Mouse (Mus musculus) right cerebral cortex, postnatal 4 days (tissue): ENCODE data around the gene Serpinf2.
"Not testable (repeated sequence)": the region's sequence is repeated elsewhere in the genome, so short reads cannot be mapped to it uniquely, and the experiment has no call there.

Experiments used
- DNase-seq: peaks from one replicate; pipeline ENCODE4 v3.0.0-alpha.2; 2022

Serpinf2 gene

DNA sequence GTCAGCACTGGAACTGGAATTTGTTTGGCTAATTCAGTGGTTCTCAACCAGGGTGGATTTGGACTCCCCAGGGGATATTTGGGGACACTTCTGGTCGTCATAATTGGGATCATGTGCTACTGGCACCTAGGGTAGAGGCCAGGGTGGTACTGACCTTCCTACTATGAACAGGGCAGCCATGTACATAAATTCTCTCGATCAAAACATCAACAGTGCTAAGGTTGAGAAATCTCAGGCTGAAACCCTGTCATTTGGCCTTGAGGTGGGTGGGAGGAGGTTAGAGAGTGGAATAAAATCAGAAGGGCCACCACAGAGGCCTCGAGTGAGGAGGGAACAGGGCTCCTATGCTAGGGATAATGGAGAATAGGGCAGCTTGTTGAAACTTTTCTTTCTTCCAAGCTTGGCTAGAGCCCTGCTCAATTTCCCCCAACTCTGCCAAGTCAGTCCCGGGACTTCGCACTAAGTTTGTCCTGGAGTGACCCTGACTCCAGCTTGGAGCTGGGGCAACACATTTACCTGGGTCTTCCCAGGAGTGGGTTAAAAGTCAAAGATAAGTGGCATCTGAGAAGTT is 19.8 kb upstream of the Serpinf2 start:
- DNase-seq: no peak

DNA sequence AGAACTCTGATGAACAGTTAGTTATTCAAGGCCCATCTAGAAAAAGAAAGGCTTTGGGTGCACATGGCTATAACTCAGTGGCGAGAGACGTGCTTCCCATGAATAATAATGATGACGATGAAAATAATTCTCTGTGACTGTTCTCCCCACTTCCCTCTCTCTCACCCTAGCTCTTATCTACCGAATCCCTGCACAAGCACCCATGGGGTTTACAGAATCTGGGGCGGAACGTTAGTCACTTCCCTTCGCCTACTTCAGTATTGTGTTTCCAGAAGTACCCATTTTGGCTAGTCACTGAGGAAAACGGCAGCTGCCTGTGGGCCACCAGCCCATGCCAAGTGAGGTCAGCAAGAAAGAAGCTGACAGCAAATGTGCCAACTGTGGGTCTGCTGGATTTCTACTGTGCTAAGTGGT is 19.2 kb upstream of the Serpinf2 start:
- no peak for DNase-seq

DNA sequence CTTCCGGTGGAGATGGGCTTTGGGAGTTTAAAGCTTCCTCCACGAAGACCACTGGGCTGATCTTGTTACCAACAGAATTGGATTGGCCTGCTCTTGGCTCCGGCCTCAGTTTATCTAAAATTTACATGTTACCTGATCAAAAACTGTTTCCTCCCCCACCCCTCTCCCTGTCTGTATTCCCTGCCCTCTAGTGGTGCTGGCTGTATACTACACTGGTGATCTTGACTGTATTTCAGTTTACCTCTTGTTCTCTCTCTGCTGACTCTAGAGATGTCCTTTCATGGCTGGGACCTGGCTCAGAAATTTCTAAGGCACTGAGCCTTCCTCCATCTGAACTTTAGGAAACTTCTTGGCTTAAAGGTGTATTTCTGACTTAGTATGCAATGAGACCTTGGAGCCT is 18.8 kb upstream of the Serpinf2 start:
- DNase-seq: no peak

DNA sequence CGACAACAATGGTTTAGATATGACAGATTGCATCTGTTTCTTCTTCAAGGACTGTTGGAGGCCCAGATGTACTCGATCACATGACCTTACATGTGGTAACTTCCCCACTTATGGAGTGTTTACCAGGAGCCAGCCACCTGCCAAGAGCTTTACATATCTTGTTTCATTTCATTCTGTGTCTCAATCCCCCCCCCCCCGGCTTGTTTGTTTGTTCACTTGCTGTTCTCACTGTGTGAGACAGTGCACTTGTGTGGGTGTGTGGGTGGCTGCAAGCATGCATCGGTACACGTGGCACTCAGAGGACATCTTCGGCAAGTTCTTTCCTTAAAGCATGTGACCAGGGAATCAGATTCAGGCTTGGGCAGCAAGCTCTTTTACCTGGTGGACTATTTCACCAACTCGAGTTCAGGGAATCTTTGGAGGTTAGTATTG is 17.1 kb upstream of the Serpinf2 start:
- DNase-seq: no peak

DNA sequence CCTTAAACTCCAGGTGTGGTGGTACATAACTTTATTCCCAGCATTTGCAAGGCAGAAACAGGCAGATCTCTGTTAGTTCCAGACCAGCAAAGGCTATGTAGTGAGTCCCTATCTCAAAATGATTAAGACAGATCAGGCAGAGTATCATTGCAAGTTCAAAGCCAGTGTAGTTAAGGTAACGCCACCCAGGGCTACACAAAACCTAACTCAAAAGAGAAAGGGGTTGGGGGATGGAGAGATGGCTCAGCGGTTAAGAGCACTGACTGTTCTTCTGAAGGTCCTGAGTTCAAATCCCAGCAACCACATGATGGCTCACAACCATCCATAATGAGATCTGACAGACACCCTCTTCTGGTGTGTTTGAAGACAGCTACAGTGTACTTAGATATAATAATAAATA is 16.6 kb upstream of the Serpinf2 start:
- DNase-seq: not testable (repeated sequence)

DNA sequence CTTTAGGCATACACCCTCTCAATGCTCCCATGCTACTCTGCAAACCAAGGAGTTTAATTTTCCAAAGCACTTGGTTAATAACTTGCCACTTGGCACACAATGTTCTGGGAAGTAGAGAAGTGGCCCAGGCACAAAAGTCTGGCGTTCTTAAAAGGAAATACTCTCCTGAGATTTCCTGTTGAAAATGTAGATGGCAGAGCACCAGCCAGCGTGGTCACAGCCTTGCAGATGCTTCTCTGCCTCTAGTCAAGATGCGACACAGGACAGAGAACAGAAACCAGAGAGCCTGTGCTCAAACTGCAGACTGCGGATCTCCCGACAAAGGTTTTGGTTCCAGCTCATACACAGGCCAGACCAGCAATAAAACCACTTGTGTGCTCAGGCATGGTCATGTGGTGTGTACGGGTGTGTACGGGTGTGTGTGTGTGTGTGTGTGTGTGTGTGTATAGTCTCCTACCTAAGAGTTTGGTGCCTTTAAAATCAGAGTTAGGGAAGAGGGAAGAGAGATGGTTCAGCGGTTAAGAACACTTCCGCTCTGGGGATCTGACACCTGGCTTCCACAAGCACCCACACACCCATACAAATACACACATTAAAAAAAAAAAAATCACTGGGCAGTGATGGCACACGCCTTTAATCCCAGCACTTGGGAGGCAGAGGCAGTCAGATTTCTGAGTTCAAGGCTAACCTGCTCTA is 15.8 kb upstream of the Serpinf2 start:
- DNase-seq: no peak

DNA sequence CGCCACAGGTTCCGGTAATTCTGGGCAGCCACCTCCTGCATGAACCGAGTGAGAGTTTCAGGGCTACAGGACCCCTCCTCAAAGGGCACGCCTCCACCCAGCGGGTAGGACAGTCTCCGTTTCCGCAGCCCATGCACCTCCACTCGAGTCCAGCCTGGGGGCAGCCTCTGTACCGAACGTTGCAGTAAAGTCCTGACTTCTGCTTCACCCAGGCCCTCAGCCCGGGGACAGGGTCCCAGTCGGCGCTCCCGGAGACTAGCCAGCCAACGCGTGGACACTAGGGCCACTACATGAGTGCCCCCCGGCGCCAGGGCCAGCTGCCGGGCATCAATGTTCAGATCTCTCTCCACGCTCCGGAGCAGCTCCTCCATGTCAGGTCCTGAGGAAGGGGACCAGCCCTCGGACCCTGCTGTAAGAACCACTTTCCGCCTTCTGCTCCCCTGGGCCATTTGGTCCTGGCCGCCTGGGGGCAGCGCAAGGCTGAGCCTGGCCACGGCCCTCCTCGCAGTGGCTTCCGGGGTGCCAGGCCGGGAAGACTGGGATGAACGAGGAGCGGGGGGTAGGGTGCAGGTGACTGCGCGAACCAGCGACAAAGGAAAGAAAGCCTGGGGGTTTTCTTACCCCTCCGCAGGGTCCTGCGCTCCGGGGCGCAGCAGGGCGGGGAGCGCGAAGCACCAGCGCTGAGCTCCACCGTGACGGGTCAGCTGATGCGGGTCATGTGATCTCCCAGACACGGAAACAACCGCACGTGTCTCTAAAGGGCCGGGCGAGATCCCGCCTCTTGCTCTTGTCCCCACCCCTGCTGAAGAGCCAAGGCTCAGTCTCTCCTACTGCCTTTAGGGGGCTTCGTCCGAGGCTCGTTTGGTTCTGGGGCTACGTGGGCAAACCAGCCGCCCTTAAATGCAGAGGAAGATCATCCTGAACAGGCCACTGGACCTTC is 14.9 kb upstream of the Serpinf2 start, which contains the start of gene Wdr81:
Gene Wdr81, minus strand, starts transcription at position 727 of the 940 bp plus-strand sequence.
- peak; percentile 78 for DNase-seq

DNA sequence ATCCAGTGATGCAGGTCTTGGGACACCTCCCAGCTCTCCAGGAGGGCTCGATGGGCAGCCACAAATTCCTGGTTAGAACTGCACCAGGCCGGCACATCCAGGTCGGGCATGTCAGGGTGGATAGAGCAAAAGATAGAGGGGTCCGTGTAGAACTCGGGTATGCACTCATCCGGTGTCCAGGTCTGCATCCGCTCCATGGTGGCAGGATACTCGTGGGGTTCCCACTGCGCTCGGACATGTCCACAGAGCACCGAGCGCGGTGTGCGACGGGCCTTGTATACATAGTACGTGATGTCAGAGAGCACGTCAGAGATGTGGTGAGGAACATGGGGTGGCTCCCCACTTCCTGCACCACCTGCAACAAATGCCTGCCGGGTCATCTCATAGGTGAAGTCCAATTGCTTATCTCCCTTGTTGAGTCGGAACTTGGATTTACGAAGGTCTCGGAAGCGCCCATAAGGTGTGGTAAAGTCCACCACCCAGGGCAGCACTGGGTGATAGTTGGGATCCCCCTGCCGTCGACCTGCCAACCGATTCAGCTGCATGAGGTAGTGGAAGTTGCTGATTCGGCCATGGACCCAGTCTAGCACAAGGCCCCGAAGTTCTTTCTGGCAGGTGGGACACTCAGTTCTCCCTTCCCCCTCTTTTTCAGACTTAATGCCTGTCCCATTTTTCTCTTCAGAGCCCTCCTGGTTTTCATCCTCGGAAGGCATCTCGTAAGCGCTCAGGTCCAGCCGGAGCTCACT is 13.6 kb upstream of the Serpinf2 start:
- DNase-seq: no peak

DNA sequence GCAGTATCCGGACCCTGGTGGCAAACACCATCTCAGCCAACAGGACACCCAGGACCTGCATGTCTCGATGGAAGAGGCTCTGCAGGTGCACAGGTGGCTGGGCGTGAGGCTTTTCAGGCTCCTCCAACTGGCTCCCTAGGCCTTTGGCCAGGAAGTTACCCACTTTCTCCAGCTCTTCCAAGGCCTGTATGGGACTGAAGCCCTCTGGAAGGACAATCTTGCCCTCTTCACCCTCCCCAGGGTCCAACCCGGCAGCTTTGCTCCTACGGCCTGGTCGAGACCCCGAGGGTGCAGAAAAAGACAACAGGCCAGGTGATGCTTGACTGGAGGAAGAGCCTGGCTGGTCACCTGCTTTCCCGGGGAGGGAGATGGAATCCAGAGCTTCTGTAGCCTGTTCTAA is 12.7 kb upstream of the Serpinf2 start:
- DNase-seq: no peak

DNA sequence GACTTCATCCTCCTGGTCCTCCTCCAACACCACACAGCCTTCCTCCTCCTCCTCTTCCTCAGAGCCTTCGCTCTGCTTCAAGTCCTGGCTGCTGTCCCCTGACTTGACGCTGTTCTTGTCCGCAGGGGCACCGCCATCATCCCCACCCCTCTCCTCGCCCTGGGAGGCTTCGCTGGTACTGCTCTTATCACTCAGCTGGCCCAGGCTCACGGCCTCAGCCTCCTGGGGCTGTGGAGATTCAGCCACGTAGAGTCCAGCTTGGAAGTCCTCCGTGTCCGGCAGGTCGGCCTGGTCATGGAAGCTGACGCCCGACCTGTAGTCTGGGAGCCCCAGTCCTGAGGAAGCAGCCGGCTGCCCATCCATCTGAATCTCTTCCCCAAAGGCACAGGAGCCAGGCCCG is 11.5 kb upstream of the Serpinf2 start:
- no peak for DNase-seq

DNA sequence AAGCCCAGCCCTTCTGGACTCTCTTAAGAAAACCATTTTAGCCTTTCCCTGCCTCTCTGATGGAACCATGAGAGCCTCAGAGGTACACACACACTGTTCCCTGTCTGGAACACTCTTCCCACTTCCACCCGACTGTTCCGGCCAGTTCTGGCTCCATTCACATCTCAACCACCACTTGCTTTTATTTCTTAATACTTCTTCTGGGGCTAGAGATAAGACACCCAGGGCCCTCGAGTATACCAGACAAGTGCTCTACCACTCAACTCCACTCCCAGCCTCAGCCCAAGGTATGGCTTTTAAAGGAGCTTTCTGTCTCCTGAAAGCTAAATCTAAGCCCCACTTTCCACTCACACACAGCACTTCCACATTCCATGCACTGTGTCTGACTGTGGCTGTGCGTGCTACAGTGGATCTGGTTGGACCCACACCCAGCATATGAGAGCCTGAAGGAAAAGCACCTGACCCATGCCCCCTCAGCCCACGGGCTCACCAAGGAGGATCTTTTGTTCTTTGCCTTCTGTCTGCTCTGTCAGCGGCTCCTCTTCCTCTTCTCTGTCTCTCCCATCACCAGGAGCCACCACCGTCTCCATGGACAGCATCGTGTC is 11.0 kb upstream of the Serpinf2 start:
- no peak for DNase-seq

DNA sequence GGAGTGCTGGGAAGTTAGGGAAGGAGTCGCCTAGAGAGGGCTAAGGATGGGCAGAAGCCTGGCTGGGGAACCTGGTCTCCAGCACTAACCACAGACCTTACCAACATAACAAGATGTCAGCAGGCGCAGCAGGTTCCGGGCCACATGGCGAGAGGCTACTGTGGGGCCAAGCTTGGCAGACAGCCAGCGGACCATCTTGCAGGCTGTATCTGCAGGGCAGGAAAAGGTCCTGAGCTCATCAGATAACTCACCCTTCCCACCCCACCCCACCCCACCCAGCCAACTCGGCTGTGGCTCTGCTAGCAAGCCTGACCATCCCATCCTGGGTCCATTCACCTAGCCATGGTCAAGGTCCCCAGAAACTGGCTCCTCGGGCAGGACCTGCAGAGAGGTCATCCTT is 10.3 kb upstream of the Serpinf2 start:
- no peak for DNase-seq

DNA sequence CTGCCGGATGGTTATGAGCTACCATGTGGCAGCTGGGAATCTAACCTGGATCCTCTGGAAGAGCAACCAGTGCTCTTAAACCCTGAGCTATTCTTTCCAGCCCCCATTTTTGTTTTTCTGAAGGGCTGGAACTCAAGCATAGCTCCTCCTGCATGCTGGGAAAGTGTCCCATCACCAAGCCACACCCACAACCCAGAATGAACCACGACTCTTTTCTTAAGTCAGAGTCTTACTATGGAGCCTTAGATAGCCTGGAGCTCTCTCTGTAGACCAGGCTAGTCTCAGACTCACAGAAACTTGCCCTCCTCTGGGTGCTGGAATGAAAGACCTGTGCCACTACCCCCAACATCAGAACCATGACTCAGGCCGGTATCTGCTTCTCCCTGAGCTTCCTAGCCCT is 9.2 kb upstream of the Serpinf2 start:
- no peak for DNase-seq

DNA sequence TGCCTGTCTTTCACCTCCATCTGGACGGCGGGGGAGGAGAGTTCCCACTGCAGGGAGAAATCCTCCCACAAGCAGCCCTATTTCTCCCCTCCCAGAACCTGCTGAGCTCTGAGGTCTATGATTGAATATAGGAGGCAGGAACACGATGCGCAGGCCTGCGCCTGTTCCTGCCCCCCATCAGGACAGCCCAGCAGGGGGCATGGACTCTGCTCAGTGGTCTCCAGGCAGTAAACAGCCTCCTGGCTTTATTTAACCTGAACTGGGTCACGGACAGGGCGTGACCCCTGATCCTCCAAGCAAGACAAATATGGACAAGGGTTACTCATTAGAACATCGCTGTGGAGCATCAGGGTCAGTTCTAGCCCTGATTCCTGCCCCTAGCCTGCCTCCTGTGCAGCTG is 4.3 kb upstream of the Serpinf2 start:
- no peak for DNase-seq

DNA sequence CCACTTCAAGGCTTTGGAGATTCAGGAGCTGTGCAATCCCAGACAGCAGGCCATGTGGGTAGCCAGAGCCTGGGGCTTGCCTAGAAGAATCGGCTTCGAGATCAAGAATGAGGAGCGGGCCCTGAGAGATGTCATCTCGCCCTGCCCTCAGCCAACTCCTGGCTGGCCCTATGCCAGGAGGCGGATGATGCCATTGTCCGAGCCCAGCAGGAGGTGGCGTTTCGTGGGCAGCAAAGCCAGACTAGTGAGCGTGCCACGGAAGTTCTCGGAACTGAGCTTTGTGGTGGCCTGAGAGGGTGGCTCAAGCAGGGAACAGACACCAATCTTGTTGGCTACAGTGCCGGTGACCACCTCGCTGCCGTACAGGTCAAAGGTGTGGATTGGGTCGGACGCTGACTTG is 2.2 kb upstream of the Serpinf2 start:
- DNase-seq: no peak

DNA sequence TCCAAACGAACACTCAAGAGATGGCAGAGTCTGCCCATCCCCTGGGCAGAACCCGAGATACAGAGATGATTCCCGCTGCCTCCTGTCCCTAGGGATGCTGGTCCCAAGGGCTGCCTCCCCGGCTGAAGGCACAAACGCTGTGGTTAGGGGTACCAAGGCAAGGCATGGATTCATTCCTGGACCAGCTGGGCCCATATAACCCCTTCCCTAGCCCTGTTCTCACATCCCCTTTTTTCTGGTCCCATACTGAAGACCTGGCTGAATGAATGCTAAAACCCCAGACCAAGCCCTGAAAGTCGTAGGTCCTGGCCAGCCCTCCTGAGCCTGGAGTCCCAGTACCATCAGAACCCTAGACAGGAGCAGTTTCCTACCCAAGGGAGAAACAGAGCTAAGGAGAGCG is 1.6 kb upstream of the Serpinf2 start:
- no peak for DNase-seq

DNA sequence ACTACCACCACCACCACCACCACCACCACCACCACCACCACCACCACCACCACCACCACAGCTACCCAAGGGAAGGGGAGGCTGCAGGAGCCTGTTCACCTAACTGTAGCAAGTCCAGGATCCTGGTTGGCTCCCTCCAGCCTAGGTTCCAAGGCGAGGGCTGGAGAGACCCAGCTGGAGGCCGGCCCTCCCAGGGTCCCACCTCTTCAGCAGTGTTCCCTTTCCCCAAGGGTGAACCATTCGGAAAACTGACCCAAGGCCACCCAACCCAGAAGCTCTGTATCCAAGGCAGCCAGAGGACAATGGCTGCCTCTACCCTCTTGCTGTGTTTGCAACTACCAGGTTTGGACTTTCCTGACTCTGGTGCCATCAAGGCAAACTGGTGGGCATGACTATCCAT is 560 bp upstream of the Serpinf2 start:
- no peak for DNase-seq

DNA sequence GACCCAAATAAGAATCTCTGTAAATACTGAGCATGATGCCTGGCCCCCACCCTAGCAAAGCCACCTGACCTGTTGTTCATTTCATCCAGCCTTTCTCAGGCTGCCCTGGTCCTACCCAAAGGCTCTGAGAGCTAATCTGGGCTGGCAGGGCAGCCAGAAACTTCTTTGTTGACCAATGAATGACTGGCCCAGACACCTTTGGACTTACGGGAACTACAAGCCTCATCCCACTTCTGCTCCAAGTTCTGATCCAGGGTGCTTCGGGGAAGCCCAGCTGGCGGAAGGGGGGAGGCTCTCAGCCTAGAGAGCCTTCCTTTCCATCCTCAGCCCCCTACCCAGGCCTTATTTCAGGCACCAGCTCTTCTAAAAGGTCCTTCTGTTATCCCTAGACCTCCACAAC is 587 bp downstream of the Serpinf2 start:
- no peak for DNase-seq

DNA sequence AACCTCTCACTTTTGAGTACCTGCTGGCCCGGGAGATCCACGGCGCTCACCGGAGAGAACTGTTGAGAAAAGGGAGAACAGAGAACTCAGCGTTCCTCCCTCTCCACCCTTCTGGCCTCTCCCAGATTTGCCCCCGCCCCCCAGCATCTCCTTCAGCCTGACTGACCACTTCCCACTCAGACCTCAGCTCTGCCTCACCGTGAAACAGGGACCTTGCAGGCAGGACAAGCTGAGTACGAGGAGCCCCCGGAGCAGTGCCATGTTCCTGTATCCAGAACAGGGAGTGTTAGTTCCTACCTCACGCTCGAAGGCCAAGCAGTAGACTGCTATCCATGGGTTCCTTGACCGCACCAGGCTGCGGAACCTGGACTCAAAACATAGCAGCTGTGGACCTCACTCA is 1.2 kb downstream of the Serpinf2 start:
- DNase-seq: no peak

DNA sequence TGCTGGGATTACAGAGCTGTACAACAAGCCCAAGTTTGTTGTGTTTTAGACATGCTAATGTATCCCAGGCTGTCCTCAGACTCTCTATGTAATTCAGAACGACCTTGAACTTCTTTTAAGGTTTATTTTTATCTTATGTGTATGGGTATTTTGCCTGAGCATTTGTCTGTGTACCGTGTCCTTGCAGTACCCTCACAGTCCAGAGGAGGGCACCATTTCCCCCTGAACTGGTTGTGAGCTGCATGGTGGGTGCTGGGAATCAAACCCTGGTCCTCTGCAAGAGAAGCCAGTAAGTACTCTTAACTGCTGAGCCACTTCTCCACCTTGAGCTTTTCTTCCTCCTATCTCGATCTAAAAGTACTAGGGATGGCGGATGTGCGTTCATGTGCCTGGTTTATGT is 5.3 kb downstream of the Serpinf2 start:
- DNase-seq: no peak

DNA sequence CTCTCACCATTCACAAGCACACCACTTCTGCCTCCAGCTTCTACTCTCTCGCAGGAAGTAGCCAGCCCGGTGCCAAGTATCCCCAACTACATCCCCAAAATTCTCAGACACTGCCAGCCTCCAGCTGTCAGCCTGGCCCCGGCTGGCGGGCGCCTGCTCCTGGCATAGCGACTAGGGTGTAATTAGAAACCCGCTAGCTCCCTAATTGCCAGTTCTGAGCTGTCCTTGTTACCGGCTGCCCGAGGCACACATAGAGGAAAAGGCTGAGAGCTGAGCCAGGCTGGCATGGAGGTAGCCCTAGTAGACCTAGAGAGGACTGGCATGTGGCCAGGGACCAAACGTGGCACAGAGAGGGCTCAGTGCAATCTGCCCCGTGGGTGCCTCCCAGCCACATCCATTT is 8.1 kb downstream of the Serpinf2 start:
- DNase-seq: peak; percentile 75

DNA sequence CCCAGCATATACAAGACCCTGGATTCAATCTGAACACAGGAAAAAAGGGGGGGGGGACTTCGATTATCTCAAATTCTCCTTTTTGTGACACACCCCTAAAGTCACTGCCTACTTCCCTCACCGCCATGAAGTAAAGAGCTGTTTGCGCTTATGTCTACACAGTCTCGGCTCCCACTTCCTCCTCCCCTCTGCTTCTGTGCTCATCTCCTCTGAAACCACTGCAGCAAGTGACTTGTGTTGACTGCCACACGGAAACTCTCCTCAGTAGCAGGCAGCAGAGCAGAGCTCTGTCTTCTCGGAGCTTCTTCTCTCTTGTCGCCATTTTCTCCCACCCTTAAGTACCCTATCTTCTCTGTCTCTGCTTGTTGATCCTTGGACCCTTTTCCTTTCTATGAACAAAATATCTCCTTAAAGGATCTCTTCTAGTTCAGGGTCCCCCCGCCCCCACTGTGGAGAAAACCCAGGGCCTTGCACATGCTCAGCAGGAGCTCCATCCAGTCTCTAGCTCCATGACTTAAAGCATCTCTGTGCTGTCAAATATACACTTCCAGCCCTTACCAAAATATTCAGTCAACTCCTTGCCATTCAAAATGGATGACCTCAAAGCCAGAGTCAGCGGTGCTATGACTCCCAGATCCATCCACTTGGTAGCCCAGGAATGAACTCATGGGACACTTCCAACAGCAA is 10.2 kb downstream of the Serpinf2 start:
- no peak for DNase-seq
